Mouse (Mus musculus): ENCODE results near the gene Sorcs1.
A peak's percentile ranks its signal among the peaks of the same experiment; 100 is the strongest.

The Sorcs1 gene

GRCm38 (mm10) chr19:50677903-50678896 lies at the start of gene Sorcs1:
Gene Sorcs1, minus strand, starts transcription at chr19:50678646.
- peak; percentile 32 for DNase-seq

GRCm38 (mm10) chr19:50683277-50683676 lies 4.8 kb upstream of the Sorcs1 start:
- no peak for DNase-seq

- no peak for DNase-seq
Measured at GRCm38 (mm10) chr19:50678946-50679345, 500 bp upstream of the Sorcs1 start.

- DNase-seq: peak; percentile 5
Measured at GRCm38 (mm10) chr19:50676578-50677524, 1.6 kb downstream of the Sorcs1 start.

- peak; percentile 40 for DNase-seq
Measured at GRCm38 (mm10) chr19:50674921-50675320, 3.5 kb downstream of the Sorcs1 start.

GRCm38 (mm10) chr19:50667516-50667915 lies 10.9 kb downstream of the Sorcs1 start:
- no peak for DNase-seq

- DNase-seq: no peak
Measured at GRCm38 (mm10) chr19:50664311-50664710, 14.1 kb downstream of the Sorcs1 start.

- DNase-seq: no peak
Measured at GRCm38 (mm10) chr19:50659144-50659543, 19.3 kb downstream of the Sorcs1 start.

- no peak for DNase-seq
Measured at GRCm38 (mm10) chr19:50652750-50653149, 25.7 kb downstream of the Sorcs1 start.

- DNase-seq: no peak
Measured at GRCm38 (mm10) chr19:50643836-50644235, 34.6 kb downstream of the Sorcs1 start.

- no peak for DNase-seq
Measured at GRCm38 (mm10) chr19:50642121-50642520, 36.3 kb downstream of the Sorcs1 start.

GRCm38 (mm10) chr19:50640251-50641032 lies 38.0 kb downstream of the Sorcs1 start:
- no peak for DNase-seq

- DNase-seq: no peak
Measured at GRCm38 (mm10) chr19:50638176-50638575, 40.3 kb downstream of the Sorcs1 start.

- DNase-seq: no peak
Measured at GRCm38 (mm10) chr19:50614013-50614412, 64.4 kb downstream of the Sorcs1 start.

GRCm38 (mm10) chr19:50611619-50612018 lies 66.8 kb downstream of the Sorcs1 start:
- no peak for DNase-seq

GRCm38 (mm10) chr19:50603882-50604281 lies 74.6 kb downstream of the Sorcs1 start:
- DNase-seq: no peak

- DNase-seq: no peak
Measured at GRCm38 (mm10) chr19:50603380-50603779, 75.1 kb downstream of the Sorcs1 start.

- DNase-seq: no peak
Measured at GRCm38 (mm10) chr19:50597300-50597699, 81.1 kb downstream of the Sorcs1 start.

GRCm38 (mm10) chr19:50586182-50586581 lies 92.3 kb downstream of the Sorcs1 start:
- no peak for DNase-seq

- DNase-seq: no peak
Measured at GRCm38 (mm10) chr19:50582952-50583351, 95.5 kb downstream of the Sorcs1 start.

- DNase-seq: no peak
Measured at GRCm38 (mm10) chr19:50569669-50570195, 108.7 kb downstream of the Sorcs1 start.

- DNase-seq: no peak
Measured at GRCm38 (mm10) chr19:50566306-50566705, 112.1 kb downstream of the Sorcs1 start.
